Mouse (Mus musculus) bone marrow macrophage, adult 2 months (primary cell): ENCODE data around the gene Rpl29.

Experiments
- CTCF ChIP-seq: IDR thresholded peaks from 2 replicates; pipeline ENCODE4 v1.5.1; 2012; ENCODE audit warnings: low read depth, mild to moderate bottlenecking, low read length, moderate library complexity
- POLR2A ChIP-seq: IDR thresholded peaks from 2 replicates; pipeline ENCODE4 v1.6.1; 2012; ENCODE audit warnings: mild to moderate bottlenecking, low read depth, low read length, borderline replicate concordance

- TF ChIP-seq CTCF (no peak), POLR2A (no peak)
These were observed 38.5 kb downstream of the Rpl29 start for GRCm38 (mm10) chr9:106467746-106468145.
